Mouse (Mus musculus): ENCODE results near the gene Col24a1.

DNA sequence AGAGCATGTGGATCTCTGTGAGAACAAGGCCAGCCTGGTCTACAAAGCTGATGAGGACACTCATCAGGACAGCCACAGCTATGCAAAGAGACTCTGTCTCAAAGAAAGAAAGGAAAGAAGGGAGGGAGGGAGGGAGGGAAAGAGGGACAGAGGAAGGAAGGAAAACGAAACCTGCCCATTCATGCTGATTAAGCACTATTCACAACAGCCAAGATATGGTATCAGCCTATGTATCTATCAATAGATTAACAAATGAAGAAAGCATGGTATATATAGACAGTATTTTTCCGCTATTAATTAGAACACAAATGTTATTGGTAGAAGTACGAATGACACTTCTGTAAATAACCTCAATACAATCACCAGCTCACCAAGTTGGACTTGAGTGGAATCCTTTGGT, 282.2 kb downstream of the Col24a1 start:
- TF ChIP-seq CTCF (conservative IDR thresholded peaks at IDR 0.05; ENCODE audit: low read length) (no peak), POU5F1 (IDR thresholded peaks at IDR 0.05; ENCODE audit: borderline replicate concordance, low read length) (no peak), NANOG (IDR thresholded peaks at IDR 0.05; ENCODE audit: borderline replicate concordance, low read length) (no peak)
